Mouse (Mus musculus) left cerebral cortex, adult 8-10 months (tissue): ENCODE measurements around the gene Fmnl2. TPM values are rescaled to one million over a fixed set of nuclear protein-coding genes. Genes with fewer than 3 reads are reported as not detected.

ENCODE experiments used
- DNase-seq, 2 experiments: peaks; one replicate each; pipeline ENCODE4 v3.0.0; 2022; ENCODE audit warnings: low spot score in 2 of 2
- total RNA-seq, 4 experiments: library from RNA; stranded (reverse); gene quantifications; 2 replicates each; pipeline ENCODE4 v1.2.4; 2022

The Fmnl2 gene
- total RNA-seq, 4 experiments from 2014 or later, result 39.5 to 42.3 (median 41.1) TPM

- no peak for DNase-seq
Measured at GRCm38 (mm10) chr2:52913311-52913710, 55.7 kb downstream of the Fmnl2 start.

- no peak for DNase-seq
Measured at GRCm38 (mm10) chr2:52913746-52914145, 56.1 kb downstream of the Fmnl2 start.

- no peak for DNase-seq
Measured at GRCm38 (mm10) chr2:52915536-52915935, 57.9 kb downstream of the Fmnl2 start.

- no peak for DNase-seq
Measured at GRCm38 (mm10) chr2:52918094-52918493, 60.4 kb downstream of the Fmnl2 start.

GRCm38 (mm10) chr2:52920701-52921435 lies 63.2 kb downstream of the Fmnl2 start:
- DNase-seq, result no peak

GRCm38 (mm10) chr2:52925062-52925461 lies 67.4 kb downstream of the Fmnl2 start:
- no peak for DNase-seq

GRCm38 (mm10) chr2:52927381-52927780 lies 69.7 kb downstream of the Fmnl2 start:
- DNase-seq, result no peak

- no peak for DNase-seq
Measured at GRCm38 (mm10) chr2:52927858-52928301, 70.2 kb downstream of the Fmnl2 start.

GRCm38 (mm10) chr2:52928401-52928800 lies 70.7 kb downstream of the Fmnl2 start:
- DNase-seq, result no peak

- no peak for DNase-seq
Measured at GRCm38 (mm10) chr2:52930106-52930868, 72.6 kb downstream of the Fmnl2 start.

GRCm38 (mm10) chr2:52931315-52931714 lies 73.7 kb downstream of the Fmnl2 start:
- no peak for DNase-seq

- DNase-seq, result no peak
Measured at GRCm38 (mm10) chr2:52935906-52936305, 78.2 kb downstream of the Fmnl2 start.

GRCm38 (mm10) chr2:52938351-52939074 lies 80.9 kb downstream of the Fmnl2 start:
- DNase-seq, result no peak

GRCm38 (mm10) chr2:52943644-52944423 lies 86.2 kb downstream of the Fmnl2 start:
- no peak for DNase-seq

GRCm38 (mm10) chr2:52944594-52944993 lies 86.9 kb downstream of the Fmnl2 start:
- DNase-seq, result no peak

- no peak for DNase-seq
Measured at GRCm38 (mm10) chr2:52946074-52946473, 88.4 kb downstream of the Fmnl2 start.

- no peak for DNase-seq
Measured at GRCm38 (mm10) chr2:52946524-52947186, 89.0 kb downstream of the Fmnl2 start.

GRCm38 (mm10) chr2:52948406-52948805 lies 90.7 kb downstream of the Fmnl2 start:
- DNase-seq, result no peak

- no peak for DNase-seq
Measured at GRCm38 (mm10) chr2:52949556-52949955, 91.9 kb downstream of the Fmnl2 start.

- DNase-seq, result no peak
Measured at GRCm38 (mm10) chr2:52950226-52950625, 92.6 kb downstream of the Fmnl2 start.
